8 mouse cellular contexts compared by ENCODE assay signal in genomic region chr1:191223930-191224301, GRCm38 (mm10). TPM values are rescaled to one million over a fixed set of nuclear protein-coding genes. Genes with fewer than 3 reads are reported as not detected.
DNase-seq lines count a peak whose midpoint lies in the region; ATAC-seq and TF ChIP-seq lines count a peak whose summit lies in the region.

No protein-coding gene starts in this region.

- intact Hi-C loops in heart, postnatal 25 days (cut with DNase I), result loop anchor here (2.0 kb wide), 1 partner anchor 39 kb away; no protein-coding TSS in a partner anchor

- ATAC-seq in heart, embryonic 12.5 days (ENCODE audit: insufficient number of reproducible peaks, low FRiP score), result peak; percentile 73
- ATAC-seq in G1E (ENCODE audit: extremely low read depth, insufficient number of reproducible peaks, low FRiP score, poor library complexity, severe bottlenecking), result peak; percentile 64
- ATAC-seq in forebrain, embryonic 15.5 days (replicated peaks), result peak; percentile 74
- ATAC-seq in liver, embryonic 14.5 days (ENCODE audit: insufficient read depth), result peak; percentile 68

- no peak for TF ChIP-seq CTCF in G1E (IDR thresholded peaks at IDR 0.05; ENCODE audit: low read depth, low read length)
- no peak for TF ChIP-seq CTCF in liver, embryonic 14.5 days (IDR thresholded peaks at IDR 0.05; ENCODE audit: low read depth)
- no peak for TF ChIP-seq CTCF in testis, adult 2 months (IDR thresholded peaks at IDR 0.05; ENCODE audit: control insufficient read depth, insufficient read depth, insufficient replicate concordance, low read depth, low read length)

- no peaks in the 10 kb centered on the region for H3K27me3 ChIP-seq in heart, embryonic 12.5 days (replicated peaks)
- peaks cover 22% of the 10 kb centered on the region for H3K27me3 ChIP-seq in G1E (ENCODE audit: insufficient read depth, low read length)
- H3K27me3 ChIP-seq in forebrain, embryonic 15.5 days, result no peaks in the 10 kb centered on the region
- no peaks in the 10 kb centered on the region for H3K27me3 ChIP-seq in liver, embryonic 14.5 days (ENCODE audit: control insufficient read depth, insufficient read depth, low read length)
- H3K27me3 ChIP-seq in testis, adult 2 months (ENCODE audit: control insufficient read depth, insufficient read depth, low read length), result no peaks in the 10 kb centered on the region

- no peak for DNase-seq in heart, postnatal 25 days (ENCODE audit: low spot score)
- peak; percentile 61 for DNase-seq in G1E (ENCODE audit: low spot score)
- DNase-seq in liver, embryonic 14.5 days (ENCODE audit: low read depth in 3 of 3, low spot score in 3 of 3), result no peak
- DNase-seq in urinary bladder, postnatal 4 days (ENCODE audit: low spot score in 2 of 2), result no peak
- no peak for DNase-seq in layer of hippocampus, adult 9-11 months

- H3K4me2 ChIP-seq in heart, embryonic 12.5 days, result peak overlapping the region; percentile 80
- peak overlapping the region; percentile 98 for H3K4me2 ChIP-seq in forebrain, embryonic 15.5 days (replicated peaks)
- H3K4me2 ChIP-seq in liver, embryonic 14.5 days (ENCODE audit: low read depth), result peak overlapping the region; percentile 94

- H3K27ac ChIP-seq in heart, embryonic 12.5 days (ENCODE audit: poor library complexity, severe bottlenecking), result peak overlapping the region; percentile 9; the same call in 1 of the 2 replicates
- H3K27ac ChIP-seq in forebrain, embryonic 15.5 days (replicated peaks), result no peak overlapping the region
- H3K27ac ChIP-seq in liver, embryonic 14.5 days, result no peak overlapping the region
- 0 out of 2 replicates have a peak overlapping the region, but pooled peaks have one; percentile 7 for H3K27ac ChIP-seq in testis, adult 2 months (ENCODE audit: control insufficient read depth, insufficient read depth, low read depth, low read length)

- H3K9me3 ChIP-seq in heart, embryonic 12.5 days (replicated peaks), result no peaks in the 10 kb centered on the region
- H3K9me3 ChIP-seq in G1E (replicated peaks), result no peaks in the 10 kb centered on the region
- no peaks in the 10 kb centered on the region for H3K9me3 ChIP-seq in forebrain, embryonic 15.5 days
- H3K9me3 ChIP-seq in liver, embryonic 14.5 days (ENCODE audit: control insufficient read depth, low read length), result no peaks in the 10 kb centered on the region

- H3K36me3 ChIP-seq in heart, embryonic 12.5 days, result no peaks in the 10 kb centered on the region
- no peaks in the 10 kb centered on the region for H3K36me3 ChIP-seq in G1E (replicated peaks)
- H3K36me3 ChIP-seq in forebrain, embryonic 15.5 days, result no peaks in the 10 kb centered on the region
- no peaks in the 10 kb centered on the region for H3K36me3 ChIP-seq in liver, embryonic 14.5 days (replicated peaks; ENCODE audit: control insufficient read depth, insufficient read depth, low read depth)
- no peaks in the 10 kb centered on the region for H3K36me3 ChIP-seq in testis, adult 2 months (ENCODE audit: control insufficient read depth, insufficient read depth, low read length)

- H3K9ac ChIP-seq in heart, embryonic 12.5 days, result peak overlapping the region; percentile 57
- peak overlapping the region; percentile 76 for H3K9ac ChIP-seq in forebrain, embryonic 15.5 days (replicated peaks)
- peak overlapping the region; percentile 57 for H3K9ac ChIP-seq in liver, embryonic 14.5 days (replicated peaks)

- peaks cover 8% of the 10 kb centered on the region for H3K4me1 ChIP-seq in heart, embryonic 12.5 days (replicated peaks)
- peaks cover 36% of the 10 kb centered on the region for H3K4me1 ChIP-seq in G1E (ENCODE audit: insufficient read depth, low read depth, low read length)
- peaks cover 16% of the 10 kb centered on the region for H3K4me1 ChIP-seq in forebrain, embryonic 15.5 days
- H3K4me1 ChIP-seq in liver, embryonic 14.5 days (replicated peaks; ENCODE audit: control insufficient read depth in 2 of 2, insufficient read depth in 2 of 2, low read length in 1 of 2), result peaks cover 0 to 9% of the 10 kb centered on the region in 2 experiments; a peak in 3 of 4 replicates
- H3K4me1 ChIP-seq in testis, adult 2 months (ENCODE audit: control insufficient read depth, insufficient read depth, low read length), result peaks cover 11% of the 10 kb centered on the region

- peak overlapping the region; percentile 72 for H3K4me3 ChIP-seq in heart, embryonic 12.5 days
- peak overlapping the region; percentile 96 for H3K4me3 ChIP-seq in G1E (ENCODE audit: low read depth, low read length)
- peak overlapping the region; percentile 85 for H3K4me3 ChIP-seq in forebrain, embryonic 15.5 days
- peak overlapping the region; percentile 60 to 73 for H3K4me3 ChIP-seq in liver, embryonic 14.5 days (ENCODE audit: insufficient read depth in 1 of 2, low read depth in 2 of 2, low read length in 2 of 2)
- peak overlapping the region; percentile 98 for H3K4me3 ChIP-seq in testis, adult 2 months (ENCODE audit: control insufficient read depth, low read depth, low read length)

- WGBS in heart, embryonic 12.5 days, result 57% methylated on average over 10 of the region's 10 CpGs
- WGBS in forebrain, embryonic 15.5 days, result 51% methylated on average over 10 of the region's 10 CpGs
- WGBS in liver, embryonic 14.5 days (ENCODE audit: insufficient replicate concordance), result 57% methylated on average over 10 of the region's 10 CpGs

- no peak for TF ChIP-seq POLR2A in testis, adult 2 months (IDR thresholded peaks at IDR 0.05; ENCODE audit: control insufficient read depth, low read depth, low read length)

- TF ChIP-seq EP300 in liver, embryonic 14.5 days (IDR thresholded peaks at IDR 0.05; ENCODE audit: low read depth), result no peak

RNA-seq across cellular contexts. Expression of gene Atf3, which starts 6.1 kb away (rescaled TPM):
- polyA plus RNA-seq in heart, embryonic 12.5 days (2016; fragmentation: Nextera tagmentation; extraction: Ambion mirVana), result 17.0 and 17.6 TPM in 2 replicates
- 1 to 10 TPM; 4.9 to 6.0 TPM for total RNA-seq in heart, postnatal 25 days (2021)
- total RNA-seq in G1E (2014; fragmentation: Nextera tagmentation) (not detected in 2 replicates), G1E (2017) (0.16 TPM in 1 of 2 replicates, not detected in the other)
- not detected in 2 replicates for polyA plus RNA-seq in G1E (2012)
- 1.1 and 1.5 TPM in 2 replicates for polyA plus RNA-seq in forebrain, embryonic 15.5 days (2015; fragmentation: Nextera tagmentation; extraction: Ambion mirVana)
- polyA plus RNA-seq in liver, embryonic 14.5 days (2012; rRNA removed), result 0.53 and 0.76 TPM in 2 replicates
- 0.94 and 1.3 TPM in 2 replicates for polyA plus RNA-seq in liver, embryonic 14.5 days (2014; fragmentation: Nextera tagmentation; extraction: Ambion mirVana)
- polyA plus RNA-seq in testis, adult 2 months (2012; rRNA removed), result 0.16 TPM in 1 of 2 replicates, not detected in the other

RNA-seq across cellular contexts. Expression of gene Fam71a, which starts 59.3 kb away (rescaled TPM):
- polyA plus RNA-seq in heart, embryonic 12.5 days (2016; fragmentation: Nextera tagmentation; extraction: Ambion mirVana), result not detected in 2 replicates
- not detected for total RNA-seq in heart, postnatal 25 days (2021)
- total RNA-seq in G1E (2014; fragmentation: Nextera tagmentation) (not detected in 2 replicates), G1E (2017) (0.05 and 0.12 TPM in 2 replicates)
- not detected in 2 replicates for polyA plus RNA-seq in G1E (2012)
- not detected in 2 replicates for polyA plus RNA-seq in forebrain, embryonic 15.5 days (2015; fragmentation: Nextera tagmentation; extraction: Ambion mirVana)
- polyA plus RNA-seq in liver, embryonic 14.5 days (2012; rRNA removed), result not detected in 2 replicates
- polyA plus RNA-seq in liver, embryonic 14.5 days (2014; fragmentation: Nextera tagmentation; extraction: Ambion mirVana), result not detected in 2 replicates
- 80.7 and 82.4 TPM in 2 replicates for polyA plus RNA-seq in testis, adult 2 months (2012; rRNA removed)

Comparison
In these comparisons a context has a peak if more than half of its experiments do, and no peak if none do; other contexts are left out.
1. H3K27ac ChIP-seq: peak in heart, embryonic 12.5 days (single experiment) and testis, adult 2 months (single experiment); none in forebrain, embryonic 15.5 days (single experiment) and liver, embryonic 14.5 days (single experiment).
2. RNA of gene Fam71a, which starts 59.3 kb away (polyA plus RNA-seq): 80.7 to 82.4 TPM in testis, adult 2 months; not detected in heart, embryonic 12.5 days, not detected in G1E, not detected in forebrain, embryonic 15.5 days and not detected in liver, embryonic 14.5 days; every median in the first group is over 10 times any median in the second.
3. Peak in every context shown above with its lines, with median percentiles within 50 percentile points of each other: ATAC-seq, H3K4me2 ChIP-seq, H3K4me3 ChIP-seq and H3K9ac ChIP-seq.